Mouse (Mus musculus) testis, postnatal 10 days (tissue): ENCODE measurements at regions not wholly inside any gene's neighbourhood (a gene's known extent, or its start where the extent isn't known, plus 50 kb on each side); places are given as distances from the start of the nearest gene placed in this dataset.

Experiments
- DNase-seq: peaks from one replicate; pipeline ENCODE4 v3.0.0; 2021; ENCODE audit warnings: low spot score

DNA sequence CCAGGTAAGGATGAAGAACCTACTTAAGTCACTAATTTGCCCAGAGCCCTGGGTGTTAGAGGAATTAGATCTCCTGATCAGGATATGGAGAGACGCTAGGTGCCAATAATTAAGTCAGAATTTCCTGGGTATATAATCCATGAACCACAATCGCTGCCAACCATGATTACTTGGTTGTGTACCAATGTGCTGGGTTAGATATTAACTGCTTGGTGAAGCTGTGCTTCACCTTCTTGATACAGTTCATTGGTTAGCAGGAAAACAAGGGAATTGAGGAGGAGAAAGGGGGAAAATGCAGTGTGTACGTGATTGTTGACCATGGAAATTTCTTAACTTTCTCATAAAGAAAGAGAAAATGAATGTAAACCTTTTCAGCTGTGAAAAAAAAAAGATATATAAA, 961.7 kb upstream of the Slc39a10 start:
- DNase-seq: no peak

DNA sequence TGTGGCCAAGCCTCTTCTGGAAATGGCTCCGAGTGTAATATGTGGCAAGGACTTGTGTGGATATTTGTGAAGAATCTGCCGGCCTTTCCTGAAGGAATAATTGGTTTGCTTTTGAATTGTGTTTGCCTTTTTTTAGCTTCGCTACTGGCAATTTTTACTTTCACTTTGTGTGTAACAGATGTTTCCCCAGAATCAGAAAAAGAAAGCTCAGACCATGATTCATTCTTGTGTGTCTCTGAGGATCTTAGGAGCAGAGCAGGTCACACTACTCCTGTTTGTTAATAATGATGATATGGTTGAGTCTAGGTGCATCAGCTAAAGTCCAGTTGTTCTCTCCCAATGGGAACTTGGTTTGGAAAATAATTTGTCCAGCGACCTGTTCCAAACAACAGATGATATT, 961.3 kb upstream of the Slc39a10 start:
- DNase-seq: no peak

DNA sequence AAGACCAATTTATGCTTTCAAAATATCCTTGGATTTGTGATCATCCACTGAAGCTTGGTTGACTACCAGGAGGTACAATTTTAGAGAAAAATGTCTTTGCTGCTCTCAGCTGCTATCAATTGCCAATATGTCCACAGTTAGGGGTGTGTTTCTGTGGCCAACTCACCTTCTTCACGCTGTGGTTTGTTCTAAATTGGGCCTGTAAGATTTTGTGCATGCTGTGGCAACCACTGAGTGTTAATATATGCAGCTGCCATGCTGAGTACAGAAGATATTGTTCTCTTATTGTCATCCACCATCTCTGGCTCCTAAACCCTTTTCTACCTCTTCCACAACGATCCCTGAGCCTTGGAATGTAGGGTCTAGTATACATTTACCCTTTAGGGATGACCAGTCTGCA, 948.2 kb upstream of the Slc39a10 start:
- DNase-seq: no peak

DNA sequence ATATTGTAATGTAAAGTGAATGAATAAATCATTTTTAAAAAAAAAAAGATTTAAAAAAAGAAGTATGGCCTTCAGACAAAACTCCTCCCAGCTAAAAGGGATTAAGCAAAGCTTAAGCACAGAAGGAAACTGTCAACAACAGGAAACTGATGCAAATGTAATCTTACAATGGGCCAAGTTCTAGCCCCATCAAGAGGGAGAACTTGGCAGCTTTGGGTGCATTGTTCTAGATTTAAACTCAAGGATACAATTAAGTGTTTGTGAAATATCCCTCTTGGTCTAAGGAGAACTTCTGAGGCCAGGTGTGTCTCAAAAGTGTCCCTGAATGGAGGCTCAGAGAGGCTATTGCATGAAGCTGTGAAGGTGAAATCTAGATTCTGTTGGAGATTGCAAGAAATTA, 941.4 kb upstream of the Slc39a10 start:
- no peak for DNase-seq

DNA sequence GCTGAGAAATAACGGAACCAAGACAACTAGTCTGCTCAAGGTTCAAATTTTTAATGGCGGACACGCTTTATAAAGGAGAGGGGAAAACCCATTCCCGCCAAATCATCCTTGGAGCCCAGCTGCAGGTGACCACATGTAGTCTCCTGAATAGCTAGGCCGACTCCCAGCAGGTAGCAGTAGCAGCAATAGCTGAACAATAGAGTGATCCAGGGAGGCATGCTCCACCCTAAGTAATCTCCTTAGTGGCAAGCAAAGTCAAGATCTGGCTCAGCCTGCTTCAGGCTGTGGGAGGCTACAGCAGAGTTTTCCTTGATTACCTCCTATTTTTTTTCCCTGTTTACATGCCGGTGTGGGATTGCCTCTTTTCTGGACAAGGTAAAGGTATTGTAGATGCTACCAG, 934.6 kb upstream of the Slc39a10 start:
- DNase-seq: no peak

DNA sequence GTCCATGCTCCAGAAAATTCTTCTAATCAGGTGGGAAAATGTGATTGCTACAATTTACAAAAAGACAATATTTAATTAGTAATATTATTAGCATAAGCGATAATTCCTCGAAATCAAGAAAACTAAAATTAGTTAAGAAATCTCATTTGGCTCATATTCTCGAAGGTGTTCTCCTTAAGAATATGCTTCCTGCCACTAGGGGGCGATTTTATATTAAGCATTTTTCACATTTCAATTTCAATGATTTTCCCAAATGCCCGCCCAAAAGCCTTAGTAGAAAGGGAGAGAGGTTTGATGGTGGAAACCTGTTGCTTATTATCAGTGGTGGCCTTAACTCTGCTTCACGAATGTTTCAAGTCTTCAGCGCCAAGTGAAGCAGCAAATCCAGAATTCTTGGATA, 916.9 kb upstream of the Slc39a10 start:
- no peak for DNase-seq

DNA sequence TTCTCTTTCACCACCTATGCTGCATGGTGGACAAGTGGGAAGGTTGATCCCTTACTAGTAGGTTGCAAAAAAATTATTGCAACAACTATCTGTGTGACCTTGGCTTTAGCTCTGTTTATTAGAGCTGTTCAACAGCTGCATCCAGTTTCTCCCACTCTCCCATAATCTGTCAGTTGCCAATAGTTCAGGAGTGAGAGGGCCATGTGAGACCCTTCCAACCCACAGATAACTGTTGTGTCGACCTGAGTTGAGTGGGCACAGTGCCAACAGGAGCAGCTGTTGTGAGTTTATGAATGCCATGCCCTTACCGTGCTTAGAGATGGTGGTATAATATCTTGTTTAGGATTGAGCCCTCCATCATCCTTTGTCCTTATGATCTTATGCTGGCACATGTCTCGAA, 902.1 kb upstream of the Slc39a10 start:
- peak; percentile 38 for DNase-seq
